Mouse (Mus musculus) MEL (cell line): ENCODE data around the gene Slc35c2. TPM values are rescaled to one million over a fixed set of nuclear protein-coding genes. Genes with fewer than 3 reads are reported as not detected.

Experiments used
- DNase-seq: peaks from one replicate; pipeline ENCODE4 v3.0.0; 2011; ENCODE audit warnings: low read depth, low spot score
- H3K27ac ChIP-seq: 2 replicates; pipeline ENCODE4 v1.5.1; 2012; ENCODE audit warnings: low read depth, mild to moderate bottlenecking, control low read depth, low read length, moderate library complexity; ENCODE audit not compliant: control insufficient read depth
- H3K27me3 ChIP-seq, 2 experiments: fragments of 150-350 bp in 1 of 2; sonication (generic) in 1 of 2; 2 replicates each; pipeline ENCODE4 v1.6.1; 2012; ENCODE audit warnings: low read length in 2 of 2, mild to moderate bottlenecking in 2 of 2, improper control_type of control experiment in 1 of 2, moderate library complexity in 1 of 2; ENCODE audit not compliant: insufficient read depth in 2 of 2, control insufficient read depth in 1 of 2
- H3K36me3 ChIP-seq, 2 experiments: 2 replicates each; pipeline ENCODE4 v1.6.1; 2012 to 2014; ENCODE audit warnings: low read length in 2 of 2, improper control_type of control experiment in 1 of 2, inconsistent platforms in 1 of 2, mild to moderate bottlenecking in 1 of 2; ENCODE audit not compliant: insufficient read depth in 2 of 2, control insufficient read depth in 1 of 2
- H3K4me1 ChIP-seq, 2 experiments: fragments of 150-350 bp in 1 of 2; sonication (generic) in 1 of 2; 2 replicates each; pipeline ENCODE4 v1.6.1; 2012; ENCODE audit warnings: low read length in 2 of 2, improper control_type of control experiment in 1 of 2, mild to moderate bottlenecking in 1 of 2; ENCODE audit not compliant: insufficient read depth in 2 of 2, control insufficient read depth in 1 of 2
- H3K4me3 ChIP-seq, 2 experiments: fragments of 150-350 bp in 1 of 2; sonication (generic) in 1 of 2; 2 replicates each; pipeline ENCODE4 v1.5.1; 2012; ENCODE audit warnings: low read depth in 2 of 2, low read length in 2 of 2, mild to moderate bottlenecking in 2 of 2, moderate library complexity in 2 of 2, control low read depth in 1 of 2, improper control_type of control experiment in 1 of 2; ENCODE audit not compliant: control insufficient read depth in 1 of 2, insufficient read depth in 1 of 2
- H3K79me2 ChIP-seq: 2 replicates; pipeline ENCODE4 v1.6.1; 2012; ENCODE audit warnings: mild to moderate bottlenecking, low read length, moderate library complexity; ENCODE audit not compliant: control insufficient read depth, poor library complexity, insufficient read depth
- H3K9ac ChIP-seq: 2 replicates; pipeline ENCODE4 v1.6.1; 2012; ENCODE audit warnings: low read depth, mild to moderate bottlenecking, control low read depth, low read length, moderate library complexity; ENCODE audit not compliant: control insufficient read depth, poor library complexity, severe bottlenecking
- H3K9me3 ChIP-seq: fragments of 150-350 bp; sonication (generic); replicated peaks from 2 replicates; pipeline ENCODE4 v1.6.1; 2012; ENCODE audit warnings: mild to moderate bottlenecking, low read length, improper control_type of control experiment, moderate library complexity; ENCODE audit not compliant: insufficient read depth
- BHLHE40 ChIP-seq: IDR thresholded peaks from 2 replicates; pipeline ENCODE4 v1.6.1; 2012; ENCODE audit warnings: low read depth, mild to moderate bottlenecking, inconsistent platforms, low read length, improper control_type of control experiment, borderline replicate concordance
- CHD2 ChIP-seq: IDR thresholded peaks from 2 replicates; pipeline ENCODE4 v1.6.1; 2011; ENCODE audit warnings: low read length, improper control_type of control experiment
- E2F4 ChIP-seq: IDR thresholded peaks from 2 replicates; pipeline ENCODE4 v1.6.1; 2011; ENCODE audit warnings: low read depth, low read length, improper control_type of control experiment, borderline replicate concordance
- ELF1 ChIP-seq: IDR thresholded peaks from 2 replicates; pipeline ENCODE4 v1.6.1; 2014; ENCODE audit warnings: low read depth, mild to moderate bottlenecking, inconsistent platforms, low read length, improper control_type of control experiment, moderate library complexity
- EP300 ChIP-seq, 2 experiments: IDR thresholded peaks; 2 replicates each; pipeline ENCODE4 v1.6.1; 2011; ENCODE audit warnings: improper control_type of control experiment in 2 of 2, low read length in 2 of 2, low read depth in 1 of 2, mild to moderate bottlenecking in 1 of 2
- ETS1 ChIP-seq: IDR thresholded peaks from 2 replicates; pipeline ENCODE4 v1.6.1; 2012; ENCODE audit warnings: low read depth, mild to moderate bottlenecking, inconsistent platforms, low read length, improper control_type of control experiment, moderate library complexity
- GATA1 ChIP-seq: IDR thresholded peaks from 2 replicates; pipeline ENCODE4 v1.6.1; 2011; ENCODE audit warnings: low read depth, low read length, improper control_type of control experiment
- JUND ChIP-seq: IDR thresholded peaks from 2 replicates; pipeline ENCODE4 v1.6.1; 2011; ENCODE audit warnings: low read depth, mild to moderate bottlenecking, improper control_type of control experiment, low read length
- MAFK ChIP-seq: IDR thresholded peaks from 2 replicates; pipeline ENCODE4 v1.6.1; 2011; ENCODE audit warnings: low read depth, mild to moderate bottlenecking, low read length, improper control_type of control experiment, borderline replicate concordance
- MAX ChIP-seq: IDR thresholded peaks from 2 replicates; pipeline ENCODE4 v1.6.1; 2011; ENCODE audit warnings: low read length, improper control_type of control experiment
- MEF2A ChIP-seq: IDR thresholded peaks from 2 replicates; pipeline ENCODE4 v1.6.1; 2014; ENCODE audit warnings: low read depth, mild to moderate bottlenecking, inconsistent platforms, low read length, improper control_type of control experiment; ENCODE audit not compliant: poor library complexity, insufficient replicate concordance, severe bottlenecking; ENCODE audit errors: extremely low read depth
- MXI1 ChIP-seq: IDR thresholded peaks from 2 replicates; pipeline ENCODE4 v1.6.1; 2011; ENCODE audit warnings: mild to moderate bottlenecking, low read depth, low read length, improper control_type of control experiment
- POLR2AphosphoS2 ChIP-seq: IDR thresholded peaks from 2 replicates; pipeline ENCODE4 v1.6.1; 2011; ENCODE audit warnings: low read length, improper control_type of control experiment
- POLR2AphosphoS5 ChIP-seq: IDR thresholded peaks from 2 replicates; pipeline ENCODE4 v1.6.1; 2012; ENCODE audit warnings: low read depth, borderline replicate concordance, mild to moderate bottlenecking, inconsistent platforms, low read length, moderate library complexity, mixed read lengths
- SIN3A ChIP-seq: IDR thresholded peaks from 2 replicates; pipeline ENCODE4 v1.6.1; 2012; ENCODE audit warnings: low read length, improper control_type of control experiment, inconsistent platforms
- TBP ChIP-seq: IDR thresholded peaks from 2 replicates; pipeline ENCODE4 v1.8.0; 2011; ENCODE audit warnings: low read depth, low read length, improper control_type of control experiment
- TCF12 ChIP-seq: IDR thresholded peaks from 2 replicates; pipeline ENCODE4 v1.6.1; 2014; ENCODE audit warnings: low read depth, mild to moderate bottlenecking, inconsistent platforms, low read length, improper control_type of control experiment, moderate library complexity
- USF1 ChIP-seq: IDR thresholded peaks from 2 replicates; pipeline ENCODE4 v1.6.1; 2014; ENCODE audit warnings: low read depth, mild to moderate bottlenecking, inconsistent platforms, low read length, improper control_type of control experiment, moderate library complexity
- polyA plus RNA-seq, 2 experiments: library from polyadenylated mRNA; stranded (reverse) in 1 of 2; unstranded in 1 of 2; fragments of >175 nt in 1 of 2; fragments of >200 nt in 1 of 2; gene quantifications; 2 replicates each; pipeline versions ENCODE4 v1.2.1 to v1.2.4; 2012; ENCODE audit warnings: low replicate concordance in 2 of 2, low read depth in 1 of 2; ENCODE audit not compliant: insufficient read length in 2 of 2, insufficient read depth in 1 of 2, missing spikeins in 1 of 2
- total RNA-seq: library from RNA; depleted of rRNA; stranded (reverse); fragments of 300-350 nt; gene quantifications from 2 replicates; pipeline ENCODE4 v1.2.3, GENCODE M21; 2012

Slc35c2 gene
- total and polyA plus RNA-seq, 3 experiments = 64.9 to 121 TPM; not detected in 1

DNA sequence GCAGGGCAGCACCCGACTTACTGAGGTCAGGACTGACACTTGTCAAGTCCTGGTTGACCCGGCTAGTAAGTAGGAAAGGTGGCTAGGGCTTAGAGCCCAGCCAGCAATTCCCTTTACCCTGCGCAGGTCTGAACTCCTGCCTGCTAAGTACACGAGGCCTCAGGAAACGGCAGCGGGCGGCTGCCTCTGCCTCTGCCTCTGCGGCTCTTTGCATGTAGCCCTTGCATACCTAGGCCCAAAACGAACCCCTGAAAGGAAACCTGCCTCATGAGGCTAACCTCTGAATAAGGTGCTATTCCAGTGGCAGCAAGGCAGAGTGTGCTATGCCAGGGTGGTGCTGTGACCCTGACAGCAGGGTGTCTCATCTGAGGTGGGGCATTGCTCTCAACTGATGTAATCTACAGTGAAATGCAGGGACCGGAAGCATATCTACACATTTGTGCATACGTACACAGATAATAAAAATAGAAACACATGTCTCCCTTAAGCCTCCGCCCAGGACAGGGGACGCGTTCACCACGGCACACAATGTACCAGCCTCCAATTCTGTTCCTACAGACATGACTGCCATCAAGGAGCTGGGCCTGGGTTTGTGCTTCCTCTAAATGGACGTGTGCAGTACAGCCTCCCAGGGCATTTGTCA is 30.1 kb upstream of the Slc35c2 start:
- Histone ChIP-seq H3K4me1 (peaks cover 39 to 56% of the 10 kb centered on the region in 2 experiments), H3K9ac (0 out of 2 replicates have a peak overlapping the region, but pooled peaks have one; percentile 1), H3K36me3 (peaks cover 2 to 48% of the 10 kb centered on the region in 2 experiments; a peak in 2 of 4 replicates), H3K27ac (peak overlapping the region; percentile 15; the same call in 1 of the 2 replicates), H3K27me3 (no peaks in the 10 kb centered on the region), H3K9me3 (no peaks in the 10 kb centered on the region), H3K4me3 (no peak overlapping the region), H3K79me2 (peaks cover 4% of the 10 kb centered on the region)
- TF ChIP-seq JUND = no peak
- TF ChIP-seq GATA1 = peak; percentile 62
- TF ChIP-seq SIN3A = peak; percentile 64
- TF ChIP-seq MAX = no peak
- TF ChIP-seq MXI1 = peak; percentile 68; the same call in 1 of the 2 replicates
- 0 out of 2 replicates have a peak, but pooled peaks have one; percentile 17 for TF ChIP-seq TCF12
- peak; percentile 82 for TF ChIP-seq ETS1
- TF ChIP-seq EP300 (IDR thresholded peaks at IDR 0.05; ENCODE audit: low read depth in 1 of 2, low read length in 2 of 2) = peak in 1 of 2 experiments; percentile 42; a peak in 2 of 4 replicates
- peak; percentile 44 for DNase-seq

DNA sequence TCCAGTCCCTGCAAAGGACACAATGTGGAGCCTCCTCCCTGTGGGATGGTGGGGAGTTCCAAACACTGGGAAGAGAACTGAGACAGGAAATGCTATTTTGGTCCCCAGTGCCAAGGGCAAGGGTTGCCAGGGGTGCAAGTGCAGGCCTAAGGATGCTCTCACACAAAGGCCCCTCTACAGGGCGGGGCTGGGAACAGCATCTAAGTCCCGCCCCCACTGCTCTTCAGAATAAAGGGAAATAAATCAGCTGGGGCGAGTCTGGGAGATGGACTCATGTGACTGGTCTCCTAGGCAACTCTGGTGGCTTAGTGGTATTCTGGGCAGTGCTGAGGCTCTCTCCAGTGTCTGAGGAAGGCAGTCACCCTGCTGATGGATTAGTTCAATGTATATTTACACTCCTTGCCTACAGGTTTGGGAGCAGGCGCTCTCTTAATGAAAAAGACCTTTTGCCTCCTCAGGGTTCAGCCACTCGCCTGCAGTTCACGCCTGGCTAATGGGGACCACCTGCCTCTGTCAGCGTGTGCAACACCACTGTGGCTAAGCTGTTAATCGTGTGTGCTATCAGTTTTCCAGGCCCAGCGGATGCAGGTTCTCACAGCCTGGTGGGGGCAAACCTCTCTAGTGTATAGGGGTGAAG is 29.3 kb upstream of the Slc35c2 start:
- TF ChIP-seq USF1 (peak; percentile 67), BHLHE40 (peak; percentile 28; the same call in 1 of the 2 replicates), TBP (no peak), MAFK (no peak), ETS1 (peak; percentile 58; the same call in 1 of the 2 replicates)
- Histone ChIP-seq H3K27me3 (no peaks in the 10 kb centered on the region), H3K27ac (peak overlapping the region; percentile 11; the same call in 1 of the 2 replicates), H3K79me2 (peaks cover 3% of the 10 kb centered on the region; the same call in 1 of the 2 replicates), H3K9me3 (no peaks in the 10 kb centered on the region), H3K4me1 (peaks cover 39 to 51% of the 10 kb centered on the region in 2 experiments), H3K9ac (no peak overlapping the region), H3K4me3 (no peak overlapping the region), H3K36me3 (peaks cover 2 to 44% of the 10 kb centered on the region in 2 experiments; a peak in 2 of 4 replicates)
- peak; percentile 57 for DNase-seq

DNA sequence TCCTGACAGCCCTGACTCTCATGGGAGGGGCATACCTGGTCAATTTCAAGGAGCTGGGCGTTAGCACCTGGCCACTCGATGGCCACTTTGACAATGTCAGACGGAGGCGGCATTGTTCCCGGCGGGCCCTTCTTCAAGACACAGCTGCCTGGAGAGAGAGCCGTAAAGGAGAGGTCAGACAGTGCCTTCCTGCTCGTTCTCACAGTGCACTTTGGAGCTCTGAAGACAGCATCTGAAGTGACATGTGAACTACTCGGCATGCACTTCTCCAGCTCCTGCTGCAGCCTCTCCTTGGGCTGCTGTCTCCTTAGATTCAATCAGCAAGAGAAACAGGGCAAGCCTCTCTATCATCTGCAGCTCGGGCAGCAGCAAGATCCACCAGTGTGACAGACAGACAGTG is 28.5 kb upstream of the Slc35c2 start:
- DNase-seq = no peak
- H3K9ac ChIP-seq = no peak overlapping the region
- no peaks in the 10 kb centered on the region for H3K9me3 ChIP-seq
- no peaks in the 10 kb centered on the region for H3K27me3 ChIP-seq
- 0 out of 2 replicates have a peak, but pooled peaks cover under 1% of the 10 kb centered on the region for H3K79me2 ChIP-seq
- peaks cover 34 to 44% of the 10 kb centered on the region in 2 experiments for H3K4me1 ChIP-seq
- H3K27ac ChIP-seq = no peak overlapping the region
- TF ChIP-seq POLR2AphosphoS5 (no peak), CHD2 (no peak), MAX (no peak), POLR2AphosphoS2 (no peak), E2F4 (no peak), MEF2A (no peak), ELF1 (no peak)
- no peak overlapping the region for H3K4me3 ChIP-seq
- H3K36me3 ChIP-seq = peaks cover 2 to 36% of the 10 kb centered on the region in 2 experiments; a peak in 2 of 4 replicates
